Mouse (Mus musculus) bone marrow, adult 2 months (tissue): ENCODE data around the gene Arhgap29.

Source experiments
- CTCF ChIP-seq: fragments of 200-500 bp; IDR thresholded peaks from 2 replicates; pipeline ENCODE4 v1.5.1; 2011; ENCODE audit warnings: low read length, control low read depth; ENCODE audit not compliant: control insufficient read depth, insufficient read depth
- POLR2A ChIP-seq: fragments of 200-500 bp; IDR thresholded peaks from 2 replicates; pipeline ENCODE4 v1.6.1; 2011; ENCODE audit warnings: low read depth, mild to moderate bottlenecking, control low read depth, low read length, borderline replicate concordance; ENCODE audit not compliant: control insufficient read depth

DNA sequence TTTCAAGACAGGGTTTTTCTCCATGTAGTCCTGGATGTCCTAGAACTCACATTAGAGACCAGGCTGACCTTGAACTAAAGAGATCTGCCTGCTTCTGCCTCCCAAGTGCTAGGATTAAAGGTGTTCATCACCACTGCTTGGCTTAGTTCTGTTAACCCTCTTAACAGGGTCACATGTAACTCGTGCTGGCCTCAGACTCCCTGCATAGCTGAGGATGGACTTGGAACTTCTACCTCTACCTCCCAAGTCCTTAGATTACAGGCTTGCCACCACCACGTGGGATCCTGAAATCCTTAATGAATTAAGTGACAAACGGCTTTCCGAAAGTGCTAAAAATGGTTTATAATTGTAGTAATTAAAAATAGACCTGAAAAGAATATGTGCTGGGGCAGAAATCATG lies 29.0 kb downstream of the Arhgap29 start:
- no peak for TF ChIP-seq POLR2A
- TF ChIP-seq CTCF, result no peak
